Mouse (Mus musculus) intestine, embryonic 15.5 days (tissue): ENCODE measurements around the gene Anks1b. TPM values are rescaled to one million over a fixed set of nuclear protein-coding genes. Genes with fewer than 3 reads are reported as not detected.

Experiments used
- ATAC-seq: fragments of 200-750 bp; cut with Nextera tagmentation; 2 replicates; pipeline ENCODE4 v1.8.0; 2017; ENCODE audit warnings: moderate TSS enrichment, moderate library complexity
- H3K27ac ChIP-seq: fragments of 300-500 bp; sonication (generic); 2 replicates; pipeline ENCODE4 v1.5.1; 2015; ENCODE audit warnings: mild to moderate bottlenecking, inconsistent platforms
- H3K27me3 ChIP-seq: fragments of 300-500 bp; sonication (generic); replicated peaks from 2 replicates; pipeline ENCODE4 v1.6.1; 2015; ENCODE audit warnings: inconsistent platforms
- H3K36me3 ChIP-seq: fragments of 300-500 bp; sonication (generic); 2 replicates; pipeline ENCODE4 v1.6.1; 2015; ENCODE audit warnings: inconsistent platforms
- H3K4me1 ChIP-seq: fragments of 300-500 bp; sonication (generic); replicated peaks from 2 replicates; pipeline ENCODE4 v1.6.1; 2015; ENCODE audit warnings: inconsistent platforms
- H3K4me2 ChIP-seq: fragments of 300-500 bp; sonication (generic); replicated peaks from 2 replicates; pipeline ENCODE4 v1.6.1; 2015; ENCODE audit warnings: mild to moderate bottlenecking, inconsistent platforms
- H3K4me3 ChIP-seq: fragments of 300-500 bp; sonication (generic); replicated peaks from 2 replicates; pipeline ENCODE4 v1.5.1; 2015; ENCODE audit warnings: inconsistent platforms
- H3K9ac ChIP-seq: fragments of 300-500 bp; sonication (generic); 2 replicates; pipeline ENCODE4 v1.6.1; 2015; ENCODE audit warnings: inconsistent platforms
- H3K9me3 ChIP-seq: fragments of 300-500 bp; sonication (generic); 2 replicates; pipeline ENCODE4 v1.6.1; 2016; ENCODE audit warnings: inconsistent platforms
- WGBS: fragments of 180-500 bp; shearing (Covaris S2); methylation state at CpG from one replicate; pipeline ENCODE4 v1.1.7; 2015; 5-methylcytosine and 5-hydroxymethylcytosine counted together
- polyA plus RNA-seq: library from polyadenylated mRNA; unstranded; fragments of >200 nt; fragmentation: Nextera tagmentation; extraction: Ambion mirVana; gene quantifications from 2 replicates; pipeline ENCODE4 v1.2.1, GENCODE M21; 2015

Anks1b gene
- polyA plus RNA-seq, 1 experiment from 2014 or later, result 0.85 TPM

- H3K27me3 ChIP-seq, result no peaks in the 10 kb centered on the region
- H3K27ac ChIP-seq, result no peak overlapping the region
- no peaks in the 10 kb centered on the region for H3K36me3 ChIP-seq
- H3K4me1 ChIP-seq, result no peaks in the 10 kb centered on the region
- no peak overlapping the region for H3K4me3 ChIP-seq
- H3K9ac ChIP-seq, result no peak overlapping the region
- WGBS, result 71% methylated on average over 2 of the region's 2 CpGs
- no peak overlapping the region for H3K4me2 ChIP-seq
- H3K9me3 ChIP-seq, result no peaks in the 10 kb centered on the region
- no peak for ATAC-seq
Measured at GRCm38 (mm10) chr10:90738475-90738874, 865.2 kb downstream of the Anks1b start.

- H3K27me3 ChIP-seq, result no peaks in the 10 kb centered on the region
- H3K4me3 ChIP-seq, result no peak overlapping the region
- no peaks in the 10 kb centered on the region for H3K36me3 ChIP-seq
- H3K9ac ChIP-seq, result no peak overlapping the region
- no peaks in the 10 kb centered on the region for H3K4me1 ChIP-seq
- no peak overlapping the region for H3K4me2 ChIP-seq
- no peak for ATAC-seq
- H3K27ac ChIP-seq, result no peak overlapping the region
- no peaks in the 10 kb centered on the region for H3K9me3 ChIP-seq
- WGBS, result 87% methylated on average over 5 of the region's 5 CpGs
Measured at GRCm38 (mm10) chr10:90740956-90741355, 867.6 kb downstream of the Anks1b start.

- H3K4me2 ChIP-seq, result no peak overlapping the region
- no peaks in the 10 kb centered on the region for H3K9me3 ChIP-seq
- no peak overlapping the region for H3K27ac ChIP-seq
- no peaks in the 10 kb centered on the region for H3K36me3 ChIP-seq
- WGBS, result 58% methylated on average over 5 of the region's 5 CpGs
- H3K27me3 ChIP-seq, result no peaks in the 10 kb centered on the region
- H3K4me1 ChIP-seq, result no peaks in the 10 kb centered on the region
- H3K9ac ChIP-seq, result no peak overlapping the region
- no peak overlapping the region for H3K4me3 ChIP-seq
- ATAC-seq, result no peak
Measured at GRCm38 (mm10) chr10:90751889-90752288, 878.6 kb downstream of the Anks1b start.

GRCm38 (mm10) chr10:90753106-90753505, 879.8 kb downstream of the Anks1b start:
- no peaks in the 10 kb centered on the region for H3K36me3 ChIP-seq
- H3K9me3 ChIP-seq, result no peaks in the 10 kb centered on the region
- H3K27me3 ChIP-seq, result no peaks in the 10 kb centered on the region
- no peak overlapping the region for H3K27ac ChIP-seq
- H3K4me1 ChIP-seq, result no peaks in the 10 kb centered on the region
- no peak overlapping the region for H3K4me3 ChIP-seq
- no peak overlapping the region for H3K4me2 ChIP-seq
- no peak for ATAC-seq
- no peak overlapping the region for H3K9ac ChIP-seq
- 63% methylated on average over 9 of the region's 9 CpGs for WGBS

GRCm38 (mm10) chr10:90757773-90758172, 884.5 kb downstream of the Anks1b start:
- Histone ChIP-seq H3K27ac (no peak overlapping the region), H3K9ac (no peak overlapping the region), H3K36me3 (no peaks in the 10 kb centered on the region), H3K4me2 (no peak overlapping the region), H3K27me3 (no peaks in the 10 kb centered on the region), H3K4me1 (no peaks in the 10 kb centered on the region), H3K4me3 (no peak overlapping the region), H3K9me3 (no peaks in the 10 kb centered on the region)
- 80% methylated on average over 4 of the region's 4 CpGs for WGBS
- no peak for ATAC-seq

- H3K36me3 ChIP-seq, result no peaks in the 10 kb centered on the region
- ATAC-seq, result no peak
- H3K4me2 ChIP-seq, result no peak overlapping the region
- H3K9ac ChIP-seq, result no peak overlapping the region
- H3K4me3 ChIP-seq, result no peak overlapping the region
- no peaks in the 10 kb centered on the region for H3K4me1 ChIP-seq
- no peaks in the 10 kb centered on the region for H3K27me3 ChIP-seq
- 81% methylated on average over 5 of the region's 5 CpGs for WGBS
- no peaks in the 10 kb centered on the region for H3K9me3 ChIP-seq
- no peak overlapping the region for H3K27ac ChIP-seq
Measured at GRCm38 (mm10) chr10:90759929-90760328, 886.6 kb downstream of the Anks1b start.

- Histone ChIP-seq H3K4me3 (no peak overlapping the region), H3K36me3 (no peaks in the 10 kb centered on the region), H3K27ac (no peak overlapping the region), H3K27me3 (no peaks in the 10 kb centered on the region), H3K4me2 (no peak overlapping the region), H3K9ac (no peak overlapping the region), H3K9me3 (no peaks in the 10 kb centered on the region), H3K4me1 (no peaks in the 10 kb centered on the region)
- WGBS, result 71% methylated on average over 3 of the region's 3 CpGs
- ATAC-seq, result no peak
Measured at GRCm38 (mm10) chr10:90766261-90766660, 893.0 kb downstream of the Anks1b start.

- H3K27ac ChIP-seq, result no peak overlapping the region
- no peak overlapping the region for H3K9ac ChIP-seq
- H3K36me3 ChIP-seq, result no peaks in the 10 kb centered on the region
- H3K27me3 ChIP-seq, result no peaks in the 10 kb centered on the region
- H3K4me2 ChIP-seq, result no peak overlapping the region
- no peaks in the 10 kb centered on the region for H3K9me3 ChIP-seq
- WGBS, result 36% methylated on average over 11 of the region's 11 CpGs
- H3K4me3 ChIP-seq, result no peak overlapping the region
- no peak for ATAC-seq
- H3K4me1 ChIP-seq, result no peaks in the 10 kb centered on the region
Measured at GRCm38 (mm10) chr10:90770403-90770955, 897.2 kb downstream of the Anks1b start.

GRCm38 (mm10) chr10:90771046-90771445, 897.7 kb downstream of the Anks1b start:
- no peaks in the 10 kb centered on the region for H3K9me3 ChIP-seq
- no peaks in the 10 kb centered on the region for H3K4me1 ChIP-seq
- H3K9ac ChIP-seq, result no peak overlapping the region
- no peak for ATAC-seq
- 48% methylated on average over 7 of the region's 7 CpGs for WGBS
- no peaks in the 10 kb centered on the region for H3K36me3 ChIP-seq
- no peak overlapping the region for H3K27ac ChIP-seq
- no peak overlapping the region for H3K4me2 ChIP-seq
- no peak overlapping the region for H3K4me3 ChIP-seq
- no peaks in the 10 kb centered on the region for H3K27me3 ChIP-seq

DNA sequence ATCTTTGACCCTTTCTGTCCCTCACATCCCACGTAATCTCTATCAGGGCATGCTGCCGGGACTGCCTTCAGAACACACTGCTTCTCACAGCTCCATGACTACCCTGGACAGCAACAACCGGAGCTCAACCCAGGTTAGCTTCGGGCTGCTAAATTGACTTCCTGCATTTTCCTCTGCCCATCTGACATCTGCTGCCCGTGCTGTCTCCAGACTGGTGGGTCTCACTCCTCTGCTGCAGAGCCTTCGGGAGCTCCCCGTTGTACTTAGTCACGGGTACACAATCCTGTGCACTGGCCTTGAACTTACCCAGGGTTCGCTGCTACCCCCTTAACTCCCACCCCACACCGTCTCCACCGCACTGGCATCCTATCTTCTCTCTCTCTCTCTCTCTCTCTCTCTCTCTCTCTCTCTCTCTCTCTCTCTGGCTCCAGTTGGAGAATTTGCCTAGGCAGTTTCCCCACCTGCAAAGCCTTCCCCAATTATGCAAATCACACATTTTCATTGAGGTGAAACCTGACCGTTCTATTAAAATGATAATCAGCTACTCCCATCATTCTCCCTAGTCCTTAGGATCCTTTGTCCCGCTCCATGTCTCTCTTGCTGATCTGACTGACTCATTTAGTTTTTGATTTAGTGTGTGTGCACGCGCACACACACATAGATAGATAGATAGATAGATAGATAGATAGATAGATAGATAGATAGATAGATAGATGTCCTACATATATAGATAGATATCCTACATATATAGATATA, 898.3 kb downstream of the Anks1b start:
- no peaks in the 10 kb centered on the region for H3K27me3 ChIP-seq
- WGBS, result 9% methylated on average over 15 of the region's 15 CpGs

DNA sequence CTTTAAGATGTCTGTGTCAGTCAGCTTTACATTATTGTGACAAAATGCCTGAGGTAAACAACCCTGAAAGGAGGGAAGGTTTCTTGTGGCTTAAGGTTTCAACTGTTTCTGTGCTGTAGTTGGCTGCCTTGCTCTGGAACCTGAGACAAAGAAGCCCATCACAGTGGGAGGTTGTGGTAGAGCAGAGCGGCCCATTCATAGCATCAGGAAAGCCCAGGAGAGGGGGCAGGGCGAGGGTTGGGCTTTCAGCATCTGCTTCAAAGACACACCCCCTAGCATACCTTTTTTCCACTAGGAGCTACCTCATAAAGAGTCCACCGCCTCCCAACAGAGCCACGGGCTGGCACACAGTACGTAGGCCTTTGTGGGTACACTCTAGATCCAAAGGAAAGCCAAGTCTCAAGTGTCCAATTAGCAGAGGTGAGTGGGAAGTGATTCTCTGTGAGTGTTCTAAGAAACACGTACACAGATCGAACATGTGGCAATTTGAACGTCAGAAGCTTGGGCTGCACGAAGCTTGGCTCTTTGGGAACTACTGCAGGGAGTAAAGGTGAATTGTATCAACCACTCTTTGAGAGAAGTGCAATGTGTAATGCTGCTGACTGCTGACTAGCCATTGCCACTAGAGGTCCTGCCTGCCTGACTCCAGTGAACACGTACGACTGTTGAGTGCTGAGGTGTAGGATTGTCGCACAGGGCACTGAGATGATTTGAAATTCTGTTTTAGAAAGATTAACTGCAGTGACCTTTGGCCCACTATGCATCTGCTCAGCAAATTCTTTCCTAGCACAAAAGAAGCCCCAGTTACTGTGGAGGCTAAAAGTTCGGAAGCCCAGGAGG, 906.5 kb downstream of the Anks1b start:
- Histone ChIP-seq H3K4me1 (no peaks in the 10 kb centered on the region), H3K36me3 (no peaks in the 10 kb centered on the region), H3K9ac (no peak overlapping the region), H3K4me3 (no peak overlapping the region), H3K9me3 (no peaks in the 10 kb centered on the region), H3K27me3 (no peaks in the 10 kb centered on the region), H3K27ac (no peak overlapping the region), H3K4me2 (no peak overlapping the region)
- no peak for ATAC-seq
- 59% methylated on average over 13 of the region's 13 CpGs for WGBS

More for the DNA sequence above, 898.3 kb downstream of the Anks1b start:
- ATAC-seq, result no peak
- Histone ChIP-seq H3K27ac (no peak overlapping the region), H3K9me3 (no peaks in the 10 kb centered on the region), H3K9ac (no peak overlapping the region), H3K36me3 (no peaks in the 10 kb centered on the region), H3K4me2 (no peak overlapping the region), H3K4me1 (no peaks in the 10 kb centered on the region), H3K4me3 (no peak overlapping the region)

GRCm38 (mm10) chr10:90784981-90785650, 911.8 kb downstream of the Anks1b start:
- Histone ChIP-seq H3K4me3 (no peak overlapping the region), H3K9ac (no peak overlapping the region), H3K27me3 (no peaks in the 10 kb centered on the region), H3K27ac (no peak overlapping the region), H3K4me2 (no peak overlapping the region), H3K36me3 (no peaks in the 10 kb centered on the region), H3K4me1 (no peaks in the 10 kb centered on the region), H3K9me3 (no peaks in the 10 kb centered on the region)
- 67% methylated on average over 4 of the region's 4 CpGs for WGBS
- no peak for ATAC-seq
